Mouse (Mus musculus) small intestine, adult 2 months (tissue): ENCODE measurements at regions not wholly inside any gene's neighbourhood (a gene's known extent, or its start where the extent isn't known, plus 50 kb on each side); places are given as distances from the start of the nearest gene placed in this dataset.

ENCODE experiments used
- H3K27ac ChIP-seq: fragments of 200-500 bp; 2 replicates; pipeline ENCODE4 v1.5.1; 2012; ENCODE audit warnings: low read depth, low read length, control low read depth, inconsistent platforms; ENCODE audit not compliant: insufficient read depth
- H3K27me3 ChIP-seq: fragments of 200-500 bp; 2 replicates; pipeline ENCODE4 v1.6.1; 2012; ENCODE audit warnings: mild to moderate bottlenecking, moderate library complexity, low read length, inconsistent platforms; ENCODE audit not compliant: control insufficient read depth, insufficient read depth
- H3K36me3 ChIP-seq: fragments of 200-500 bp; 2 replicates; pipeline ENCODE4 v1.6.1; 2012; ENCODE audit warnings: mild to moderate bottlenecking, low read length, control low read depth, inconsistent platforms; ENCODE audit not compliant: control insufficient read depth, insufficient read depth
- H3K4me1 ChIP-seq: fragments of 200-500 bp; 2 replicates; pipeline ENCODE4 v1.6.1; 2012; ENCODE audit warnings: low read length, inconsistent platforms, mixed read lengths; ENCODE audit not compliant: control insufficient read depth, insufficient read depth, insufficient read length
- H3K4me3 ChIP-seq: fragments of 200-500 bp; 2 replicates; pipeline ENCODE4 v1.5.1; 2012; ENCODE audit warnings: low read depth, mild to moderate bottlenecking, control low read depth, inconsistent platforms, low read length, moderate library complexity
- CTCF ChIP-seq: fragments of 200-500 bp; IDR thresholded peaks from 2 replicates; pipeline ENCODE4 v1.5.1; 2012; ENCODE audit warnings: low read depth, mild to moderate bottlenecking, control low read depth, inconsistent platforms, low read length, moderate library complexity, mixed read lengths; ENCODE audit not compliant: insufficient replicate concordance, insufficient read length; ENCODE audit errors: extremely low read depth
- POLR2A ChIP-seq: fragments of 200-500 bp; IDR thresholded peaks from 2 replicates; pipeline ENCODE4 v1.6.1; 2012; ENCODE audit warnings: low read depth, mild to moderate bottlenecking, control low read depth, inconsistent platforms, low read length, moderate library complexity
- WGBS: fragments of 180-500 bp; shearing (Covaris S2); methylation state at CpG from one replicate; pipeline ENCODE4 v1.1.7; 2018; 5-methylcytosine and 5-hydroxymethylcytosine counted together

DNA sequence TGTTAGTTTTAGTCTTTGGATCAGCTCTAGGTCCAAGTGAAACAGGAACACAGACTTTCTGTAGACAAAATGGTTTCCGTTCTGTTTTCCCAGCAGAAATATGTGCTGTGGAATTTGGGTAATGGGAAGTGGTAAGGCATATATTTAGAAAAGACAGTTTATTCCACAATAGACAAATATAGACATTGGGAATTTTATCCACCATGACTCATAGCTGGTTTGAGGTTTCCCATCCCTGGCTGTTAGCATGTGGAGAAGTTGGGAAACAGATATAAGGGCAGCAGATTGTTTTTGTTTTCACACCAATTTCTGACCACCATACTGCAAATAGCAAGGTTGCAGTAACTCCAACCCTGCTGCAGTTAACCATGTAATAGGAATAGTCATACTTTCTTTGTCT lies 385.0 kb upstream of the Adam34 start:
- no peaks in the 10 kb centered on the region for H3K27me3 ChIP-seq
- no peaks in the 10 kb centered on the region for H3K36me3 ChIP-seq
- no peaks in the 10 kb centered on the region for H3K4me1 ChIP-seq
- H3K4me3 ChIP-seq = no peak overlapping the region
- H3K27ac ChIP-seq = no peak overlapping the region
- no peak for TF ChIP-seq POLR2A
- TF ChIP-seq CTCF = no peak
- 75% methylated on average over 1 of the region's 1 CpGs for WGBS

DNA sequence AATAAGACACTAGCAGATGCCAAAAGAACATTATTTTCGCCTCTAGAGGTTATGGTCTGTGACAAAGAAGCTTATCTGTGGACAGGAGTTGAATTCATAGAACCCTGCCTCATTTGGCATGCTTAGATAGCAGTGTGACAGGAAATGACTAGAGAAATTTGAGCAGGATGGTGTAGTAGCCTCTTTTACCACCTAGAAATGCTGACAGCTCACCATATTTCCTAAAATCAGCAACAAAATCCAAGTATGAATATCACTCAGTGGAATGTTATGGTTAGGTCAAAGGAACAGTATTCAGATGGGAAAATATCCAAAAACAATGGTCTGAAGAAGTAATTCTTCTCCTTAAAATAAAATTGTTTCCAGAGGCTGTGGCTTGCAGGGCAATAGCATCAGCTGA lies 383.6 kb upstream of the Adam34 start:
- TF ChIP-seq POLR2A (no peak), CTCF (no peak)
- Histone ChIP-seq H3K36me3 (no peaks in the 10 kb centered on the region), H3K4me3 (no peak overlapping the region), H3K27me3 (no peaks in the 10 kb centered on the region), H3K4me1 (no peaks in the 10 kb centered on the region), H3K27ac (no peak overlapping the region)
- WGBS = 48% methylated on average over 1 of the region's 1 CpGs

DNA sequence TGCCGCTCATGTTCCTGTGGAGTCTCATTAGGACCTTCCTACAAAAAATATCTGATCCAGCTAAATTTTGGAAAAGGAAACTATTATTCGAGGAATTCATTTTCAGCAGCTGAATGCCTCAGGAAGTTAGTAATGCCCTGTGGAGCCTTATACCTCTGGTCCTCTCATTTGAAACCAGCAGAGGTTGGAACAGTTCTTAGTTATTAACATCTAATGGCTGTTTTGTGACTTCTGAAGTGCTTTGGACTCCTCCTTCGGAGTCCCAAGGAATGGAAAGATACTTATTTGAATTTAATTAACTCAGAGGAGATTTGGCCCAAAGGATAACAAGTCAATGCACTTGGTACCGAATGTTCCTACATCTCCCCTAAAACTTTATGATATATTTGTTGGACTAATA lies 372.2 kb upstream of the Adam34 start:
- no peaks in the 10 kb centered on the region for H3K27me3 ChIP-seq
- no peaks in the 10 kb centered on the region for H3K4me1 ChIP-seq
- no peaks in the 10 kb centered on the region for H3K36me3 ChIP-seq
- H3K4me3 ChIP-seq = no peak overlapping the region
- 77% methylated on average over 4 of the region's 4 CpGs for WGBS
- H3K27ac ChIP-seq = no peak overlapping the region
- TF ChIP-seq CTCF (no peak), POLR2A (no peak)

DNA sequence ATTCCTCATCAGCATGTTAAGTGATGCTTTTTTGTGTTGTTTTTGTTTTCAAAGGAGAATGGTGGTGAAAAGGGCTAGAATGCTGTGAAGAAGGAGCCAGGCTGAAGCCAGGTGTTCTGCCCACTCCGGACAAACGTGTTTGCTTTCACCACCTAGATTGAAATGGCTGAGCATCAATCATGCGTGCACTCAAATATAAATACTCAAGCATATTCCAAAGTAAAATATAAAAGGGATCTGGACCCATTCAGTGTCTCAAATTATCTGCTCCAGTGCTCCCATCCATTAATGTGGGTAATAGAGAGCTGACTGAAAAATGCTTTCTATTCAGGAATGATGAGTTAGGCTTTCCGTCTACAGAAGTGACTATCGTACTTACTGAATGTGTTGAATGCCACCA lies 349.0 kb upstream of the Adam34 start:
- Histone ChIP-seq H3K27ac (no peak overlapping the region), H3K36me3 (no peaks in the 10 kb centered on the region), H3K27me3 (no peaks in the 10 kb centered on the region), H3K4me3 (no peak overlapping the region), H3K4me1 (no peaks in the 10 kb centered on the region)
- TF ChIP-seq CTCF (no peak), POLR2A (no peak)
- 80% methylated on average over 5 of the region's 5 CpGs for WGBS

DNA sequence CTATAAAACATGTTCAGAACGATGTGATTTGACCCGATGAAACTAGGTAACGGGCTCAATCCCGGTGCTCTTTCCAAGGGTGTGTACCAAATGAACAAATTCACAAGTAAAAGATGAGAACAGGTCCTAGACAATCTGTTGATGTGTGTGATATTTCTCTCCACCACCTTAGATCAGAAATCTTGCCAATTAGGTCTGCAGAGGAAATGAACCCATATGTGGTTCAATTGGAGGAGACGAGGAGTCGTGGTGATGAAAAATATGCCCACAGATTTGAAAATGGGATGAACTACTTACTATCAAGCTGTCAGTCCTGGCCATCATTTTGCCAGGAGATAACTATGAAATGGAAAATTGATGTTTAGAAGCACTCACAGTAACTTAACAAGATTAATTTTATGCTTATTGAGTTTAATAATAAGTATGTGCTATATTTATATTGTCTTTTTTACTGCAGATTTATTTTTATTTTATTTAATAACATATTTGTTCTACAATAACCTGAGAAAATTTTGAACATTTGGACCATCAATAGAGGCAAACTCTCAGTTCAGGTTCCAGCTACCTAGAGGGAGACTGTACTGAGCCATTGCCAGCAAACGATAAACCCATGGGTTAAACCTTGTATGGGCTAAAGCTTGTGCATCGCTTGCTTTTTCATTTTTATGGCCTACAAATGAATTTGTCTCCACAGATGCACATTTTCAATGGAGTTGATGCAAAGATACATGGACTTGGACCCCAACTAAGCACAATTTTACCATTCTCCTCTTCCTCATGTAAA lies 332.9 kb upstream of the Adam34 start:
- WGBS = 91% methylated on average over 8 of the region's 8 CpGs
- no peaks in the 10 kb centered on the region for H3K36me3 ChIP-seq
- H3K4me1 ChIP-seq = no peaks in the 10 kb centered on the region
- TF ChIP-seq CTCF (no peak), POLR2A (no peak)
- H3K4me3 ChIP-seq = no peak overlapping the region
- no peaks in the 10 kb centered on the region for H3K27me3 ChIP-seq
- no peak overlapping the region for H3K27ac ChIP-seq

DNA sequence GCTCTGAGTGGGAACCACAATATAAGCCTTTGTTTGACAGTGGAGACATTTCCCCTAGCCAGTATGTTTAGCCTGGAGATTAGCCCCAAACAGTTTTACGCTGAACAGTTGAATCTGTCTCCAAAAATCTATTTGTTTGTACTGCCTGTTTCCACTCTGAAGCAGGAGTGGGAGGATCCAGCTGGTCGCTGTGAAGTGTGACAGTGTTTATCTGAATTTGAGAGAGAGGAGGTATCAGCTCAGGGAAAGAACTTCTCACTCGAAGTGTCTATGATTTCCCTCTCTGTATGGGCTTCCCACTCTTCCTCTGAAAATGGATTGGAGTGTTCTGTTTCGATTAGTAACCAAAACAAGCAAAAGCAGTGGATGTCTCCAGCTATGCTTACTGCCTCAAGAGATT lies 324.4 kb upstream of the Adam34 start:
- Histone ChIP-seq H3K4me1 (no peaks in the 10 kb centered on the region), H3K36me3 (no peaks in the 10 kb centered on the region), H3K4me3 (no peak overlapping the region), H3K27ac (no peak overlapping the region), H3K27me3 (no peaks in the 10 kb centered on the region)
- WGBS = 34% methylated on average over 4 of the region's 4 CpGs
- no peak for TF ChIP-seq CTCF
- TF ChIP-seq POLR2A = no peak

DNA sequence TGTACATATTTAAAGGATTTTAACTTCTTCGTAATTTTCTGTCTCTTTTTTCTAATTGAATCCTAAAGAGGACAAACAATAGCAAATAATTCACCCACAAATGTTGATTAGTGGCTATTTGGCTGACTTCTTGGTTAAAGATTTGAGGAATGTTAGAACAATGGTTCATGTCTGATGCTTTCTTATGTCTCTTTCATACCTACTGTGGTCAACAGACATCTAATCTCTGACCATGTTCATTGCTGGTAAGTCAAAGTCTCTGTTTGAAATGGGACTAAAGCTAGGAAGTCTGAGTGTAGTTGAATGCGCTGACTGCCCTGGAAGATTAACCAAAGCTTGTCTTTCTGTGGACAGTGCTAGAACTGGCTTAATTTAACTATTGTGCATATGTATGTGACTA lies 321.5 kb upstream of the Adam34 start:
- H3K27ac ChIP-seq = no peak overlapping the region
- H3K4me1 ChIP-seq = no peaks in the 10 kb centered on the region
- WGBS = 86% methylated on average over 2 of the region's 2 CpGs
- TF ChIP-seq CTCF (no peak), POLR2A (no peak)
- H3K36me3 ChIP-seq = no peaks in the 10 kb centered on the region
- H3K27me3 ChIP-seq = no peaks in the 10 kb centered on the region
- no peak overlapping the region for H3K4me3 ChIP-seq

DNA sequence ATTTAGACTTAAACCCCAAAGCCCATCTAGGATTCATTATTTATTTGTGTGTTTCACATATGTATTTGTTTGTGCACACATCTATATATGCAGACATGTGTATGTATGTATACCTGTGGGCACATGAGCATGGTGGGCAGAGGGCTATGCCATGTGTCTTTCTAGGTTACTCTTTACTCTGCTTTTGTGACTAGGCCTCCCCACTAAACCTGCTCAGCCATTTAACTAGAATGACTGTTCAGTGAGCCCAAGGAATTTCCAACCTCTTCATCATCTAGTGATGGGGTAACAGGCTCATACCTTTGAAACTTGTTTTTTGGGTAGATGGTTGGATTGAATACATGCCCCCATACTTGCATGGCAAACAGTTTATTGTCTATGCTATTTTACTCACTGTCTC lies 321.1 kb upstream of the Adam34 start:
- H3K4me1 ChIP-seq = no peaks in the 10 kb centered on the region
- H3K4me3 ChIP-seq = no peak overlapping the region
- TF ChIP-seq POLR2A (no peak), CTCF (no peak)
- H3K27me3 ChIP-seq = no peaks in the 10 kb centered on the region
- H3K36me3 ChIP-seq = no peaks in the 10 kb centered on the region
- H3K27ac ChIP-seq = no peak overlapping the region
